Mouse (Mus musculus) liver, embryonic 11.5 days (tissue): ENCODE measurements around the gene Bnip1. TPM values are rescaled to one million over a fixed set of nuclear protein-coding genes. Genes with fewer than 3 reads are reported as not detected.

Source experiments
- ATAC-seq: fragments of 200-750 bp; cut with Nextera tagmentation; replicated peaks from 2 replicates; pipeline ENCODE4 v1.8.0; 2017; ENCODE audit warnings: moderate number of reproducible peaks, mild to moderate bottlenecking, moderate TSS enrichment, moderate library complexity; ENCODE audit not compliant: low FRiP score
- DNase-seq: peaks from one replicate; pipeline ENCODE4 v3.0.0-alpha.2; 2017; ENCODE audit warnings: low spot score
- H3K27ac ChIP-seq: fragments of 300-500 bp; sonication (generic); 2 replicates; pipeline ENCODE4 v1.5.1; 2014; ENCODE audit warnings: mild to moderate bottlenecking, low read depth, low read length, control low read depth
- H3K27me3 ChIP-seq: fragments of 300-500 bp; sonication (generic); replicated peaks from 2 replicates; pipeline ENCODE4 v1.6.1; 2014; ENCODE audit warnings: low read length, mixed read lengths; ENCODE audit not compliant: control insufficient read depth, insufficient read depth
- H3K36me3 ChIP-seq: fragments of 300-500 bp; sonication (generic); 2 replicates; pipeline ENCODE4 v1.6.1; 2014; ENCODE audit warnings: mild to moderate bottlenecking, low read length, moderate library complexity, mixed read lengths; ENCODE audit not compliant: control insufficient read depth, insufficient read depth
- H3K4me1 ChIP-seq: fragments of 300-500 bp; sonication (generic); replicated peaks from 2 replicates; pipeline ENCODE4 v1.6.1; 2014; ENCODE audit warnings: low read length, mixed read lengths; ENCODE audit not compliant: control insufficient read depth, insufficient read depth
- H3K4me2 ChIP-seq: fragments of 300-500 bp; sonication (generic); 2 replicates; pipeline ENCODE4 v1.6.1; 2014; ENCODE audit warnings: mild to moderate bottlenecking, control low read depth, moderate library complexity
- H3K4me3 ChIP-seq: fragments of 300-500 bp; sonication (generic); 2 replicates; pipeline ENCODE4 v1.5.1; 2014; ENCODE audit warnings: low read depth, low read length, control low read depth
- H3K9ac ChIP-seq: fragments of 300-500 bp; sonication (generic); 2 replicates; pipeline ENCODE4 v1.6.1; 2014; ENCODE audit warnings: low read depth, low read length, control low read depth
- H3K9me3 ChIP-seq: fragments of 300-500 bp; sonication (generic); 2 replicates; pipeline ENCODE4 v1.6.1; 2016; ENCODE audit warnings: low read length, inconsistent platforms, mixed read lengths; ENCODE audit not compliant: control insufficient read depth
- WGBS: fragments of 180-500 bp; shearing (Covaris S2); extraction: QIAGEN DNeasy Blood & Tissue Kit; methylation state at CpG from one replicate; pipeline ENCODE4 v1.1.7; 2014; 5-methylcytosine and 5-hydroxymethylcytosine counted together
- polyA plus RNA-seq: library from polyadenylated mRNA; unstranded; fragments of >200 nt; fragmentation: Nextera tagmentation; extraction: Ambion mirVana; gene quantifications from 2 replicates; pipeline ENCODE4 v1.2.1, GENCODE M21; 2014

Bnip1 gene
- polyA plus RNA-seq, 1 experiment from 2014 or later: 44.0 TPM

DNA sequence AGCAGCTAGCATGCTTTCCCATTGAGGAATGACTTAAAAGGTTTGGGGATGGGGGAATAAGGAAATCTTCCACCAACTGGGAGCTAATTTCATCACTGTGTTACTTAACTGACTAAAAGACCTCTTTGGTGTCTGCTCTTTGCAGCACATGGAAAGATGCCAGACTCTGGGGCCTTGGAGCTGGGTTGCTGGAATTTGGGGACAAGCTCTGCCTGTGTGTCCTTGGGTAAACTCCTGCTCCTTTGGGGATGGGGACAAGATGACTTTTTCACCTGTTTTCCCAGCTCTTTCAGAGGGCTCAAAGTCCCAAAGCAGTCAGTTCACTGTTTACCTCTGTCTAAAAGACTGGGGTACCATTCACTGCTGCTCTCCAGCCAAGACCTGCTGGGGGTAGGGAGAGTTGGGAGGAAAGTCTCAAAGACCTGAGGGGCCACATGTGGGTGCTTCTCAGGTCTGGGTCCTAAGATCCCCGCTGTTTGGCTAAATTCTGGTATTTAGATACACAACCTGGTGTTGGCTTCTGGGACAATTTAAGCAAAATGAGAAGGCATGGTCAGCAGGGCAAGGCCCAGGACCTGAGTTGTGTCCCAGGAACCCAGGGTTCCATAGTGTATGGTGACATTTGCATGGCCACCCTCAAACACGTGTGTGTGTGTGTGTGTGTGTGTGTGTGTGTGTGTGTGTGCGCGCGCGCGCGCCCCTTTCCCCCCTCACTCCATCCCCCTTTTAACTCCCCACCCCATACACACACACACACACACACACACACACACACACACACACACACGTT, 54.3 kb downstream of the Bnip1 start:
- no peak overlapping the region for H3K4me3 ChIP-seq
- no peak overlapping the region for H3K4me2 ChIP-seq
- 53% methylated on average over 8 of the region's 9 CpGs for WGBS
- peaks cover 65% of the 10 kb centered on the region for H3K27me3 ChIP-seq
- H3K36me3 ChIP-seq: no peaks in the 10 kb centered on the region
- H3K9ac ChIP-seq: no peak overlapping the region
- H3K27ac ChIP-seq: no peak overlapping the region
- DNase-seq: no peak
- no peak for ATAC-seq
- no peaks in the 10 kb centered on the region; the same call in 1 of the 2 replicates for H3K4me1 ChIP-seq
- H3K9me3 ChIP-seq: no peaks in the 10 kb centered on the region

DNA sequence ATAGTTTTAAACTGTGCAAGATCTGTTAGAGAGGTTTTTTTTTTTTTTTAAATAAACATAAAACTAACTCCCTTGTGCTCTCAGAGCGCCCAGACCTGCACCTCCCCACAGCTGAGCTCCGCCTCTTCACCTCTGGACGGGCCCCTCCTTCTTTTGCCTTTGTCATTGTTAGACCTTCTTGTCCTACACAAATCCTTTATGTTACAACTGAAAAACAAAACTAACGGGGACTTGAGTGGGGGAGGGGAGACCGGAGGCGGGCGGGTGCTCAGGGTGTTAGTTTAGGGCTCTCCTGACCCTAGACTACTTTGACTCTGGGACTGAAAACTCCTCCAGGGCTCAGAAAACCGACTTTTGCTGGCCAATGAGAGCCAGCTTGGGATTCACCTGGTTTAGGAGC, 55.1 kb downstream of the Bnip1 start:
- peaks cover 73% of the 10 kb centered on the region for H3K27me3 ChIP-seq
- no peaks in the 10 kb centered on the region for H3K9me3 ChIP-seq
- no peak overlapping the region for H3K9ac ChIP-seq
- H3K4me3 ChIP-seq: no peak overlapping the region
- H3K27ac ChIP-seq: no peak overlapping the region
- no peak for DNase-seq
- H3K4me1 ChIP-seq: no peaks in the 10 kb centered on the region; the same call in 1 of the 2 replicates
- ATAC-seq: no peak
- H3K4me2 ChIP-seq: no peak overlapping the region
- H3K36me3 ChIP-seq: no peaks in the 10 kb centered on the region
- 22% methylated on average over 8 of the region's 8 CpGs for WGBS

DNA sequence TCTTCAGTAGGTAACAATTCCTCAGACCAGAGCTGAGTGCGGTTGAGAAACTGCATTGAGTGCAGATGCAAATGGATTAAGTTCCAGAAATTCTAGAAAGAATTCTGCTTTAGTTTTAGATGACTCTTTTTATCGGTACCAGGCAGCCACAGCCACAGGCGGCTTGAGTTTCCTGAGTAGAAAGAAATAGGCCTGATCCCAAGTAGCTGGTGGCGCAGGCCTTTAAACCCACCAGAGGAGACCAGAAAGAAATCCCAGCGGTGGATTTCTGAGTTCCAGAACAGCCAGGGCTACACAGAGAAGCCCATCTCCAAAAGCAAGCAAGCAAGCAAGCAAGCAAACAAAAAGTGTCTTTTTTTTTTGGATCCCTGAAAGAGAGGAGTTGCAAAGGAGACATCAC, 55.5 kb downstream of the Bnip1 start:
- ATAC-seq (no peak), DNase-seq (no peak)
- WGBS: 13% methylated on average over 5 of the region's 5 CpGs
- Histone ChIP-seq H3K4me3 (no peak overlapping the region), H3K4me1 (no peaks in the 10 kb centered on the region; the same call in 1 of the 2 replicates), H3K9ac (no peak overlapping the region), H3K27me3 (peaks cover 77% of the 10 kb centered on the region), H3K9me3 (no peaks in the 10 kb centered on the region), H3K36me3 (no peaks in the 10 kb centered on the region), H3K4me2 (no peak overlapping the region), H3K27ac (no peak overlapping the region)

DNA sequence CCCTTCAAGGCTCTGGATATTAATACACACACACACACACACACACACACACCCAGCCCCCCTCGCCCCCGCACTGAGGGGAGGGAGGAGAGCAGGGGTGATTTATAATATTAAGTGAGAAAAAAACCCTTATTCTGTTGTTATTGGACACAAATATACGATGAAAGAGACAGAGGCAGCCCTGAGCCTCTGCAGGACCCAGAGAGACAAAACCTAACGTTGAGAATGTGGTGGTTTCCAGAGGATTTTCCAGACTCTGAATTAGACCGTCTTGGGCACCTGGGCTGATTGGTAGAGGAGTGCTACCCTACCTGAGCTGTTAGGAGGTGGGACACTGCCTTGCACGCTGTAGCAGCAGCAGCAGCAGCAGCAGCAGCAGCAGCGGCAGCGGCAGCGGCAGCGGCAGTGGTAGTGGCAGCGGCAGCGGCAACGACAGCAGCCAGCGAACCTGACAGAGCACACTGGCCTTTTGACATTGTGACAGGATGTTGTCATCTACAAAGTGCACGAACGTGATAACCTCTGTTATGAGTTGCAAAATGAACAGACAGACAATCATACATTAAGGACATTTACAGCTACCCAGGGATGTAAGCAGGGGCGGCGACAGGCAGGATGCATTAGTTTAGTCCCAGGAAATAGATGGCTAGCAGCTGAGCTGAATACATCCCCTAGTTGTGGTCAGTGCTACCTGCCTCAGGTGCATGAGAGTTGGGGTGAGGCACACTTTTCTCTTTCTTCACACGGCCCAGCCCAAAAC, 56.1 kb downstream of the Bnip1 start:
- Histone ChIP-seq H3K9me3 (no peaks in the 10 kb centered on the region), H3K27ac (no peak overlapping the region), H3K4me2 (no peak overlapping the region), H3K4me1 (no peaks in the 10 kb centered on the region; the same call in 1 of the 2 replicates), H3K4me3 (no peak overlapping the region), H3K27me3 (peaks cover 83% of the 10 kb centered on the region), H3K9ac (no peak overlapping the region), H3K36me3 (no peaks in the 10 kb centered on the region)
- DNase-seq (no peak), ATAC-seq (no peak)
- WGBS: 7% methylated on average over 19 of the region's 19 CpGs

DNA sequence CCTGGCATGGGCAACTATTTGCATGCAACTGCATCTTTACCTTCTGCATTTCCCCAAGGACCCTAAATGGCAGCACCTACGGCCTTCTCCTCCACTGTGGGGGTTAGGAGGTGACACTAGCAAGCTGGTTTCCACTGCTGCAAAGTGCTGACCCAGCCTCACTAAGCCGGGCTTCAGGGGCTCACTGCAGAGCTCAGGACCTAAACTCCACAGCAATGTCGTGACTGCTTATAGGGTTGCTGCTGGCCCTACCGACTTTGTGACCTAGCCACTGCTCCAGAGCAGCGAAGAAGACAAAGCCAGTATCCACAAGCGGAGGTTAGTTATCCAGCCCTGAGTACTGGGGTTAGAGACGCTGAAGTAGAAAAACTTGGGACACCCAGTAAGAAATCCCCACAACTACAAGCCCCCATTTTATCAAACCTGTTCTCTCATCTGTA, 56.7 kb downstream of the Bnip1 start:
- no peak overlapping the region for H3K27ac ChIP-seq
- H3K4me1 ChIP-seq: no peaks in the 10 kb centered on the region; the same call in 1 of the 2 replicates
- no peak overlapping the region for H3K9ac ChIP-seq
- no peaks in the 10 kb centered on the region for H3K36me3 ChIP-seq
- 9% methylated on average over 7 of the region's 7 CpGs for WGBS
- H3K4me3 ChIP-seq: no peak overlapping the region
- ATAC-seq: no peak
- no peak overlapping the region for H3K4me2 ChIP-seq
- DNase-seq: no peak
- no peaks in the 10 kb centered on the region for H3K9me3 ChIP-seq
- peaks cover 89% of the 10 kb centered on the region for H3K27me3 ChIP-seq

DNA sequence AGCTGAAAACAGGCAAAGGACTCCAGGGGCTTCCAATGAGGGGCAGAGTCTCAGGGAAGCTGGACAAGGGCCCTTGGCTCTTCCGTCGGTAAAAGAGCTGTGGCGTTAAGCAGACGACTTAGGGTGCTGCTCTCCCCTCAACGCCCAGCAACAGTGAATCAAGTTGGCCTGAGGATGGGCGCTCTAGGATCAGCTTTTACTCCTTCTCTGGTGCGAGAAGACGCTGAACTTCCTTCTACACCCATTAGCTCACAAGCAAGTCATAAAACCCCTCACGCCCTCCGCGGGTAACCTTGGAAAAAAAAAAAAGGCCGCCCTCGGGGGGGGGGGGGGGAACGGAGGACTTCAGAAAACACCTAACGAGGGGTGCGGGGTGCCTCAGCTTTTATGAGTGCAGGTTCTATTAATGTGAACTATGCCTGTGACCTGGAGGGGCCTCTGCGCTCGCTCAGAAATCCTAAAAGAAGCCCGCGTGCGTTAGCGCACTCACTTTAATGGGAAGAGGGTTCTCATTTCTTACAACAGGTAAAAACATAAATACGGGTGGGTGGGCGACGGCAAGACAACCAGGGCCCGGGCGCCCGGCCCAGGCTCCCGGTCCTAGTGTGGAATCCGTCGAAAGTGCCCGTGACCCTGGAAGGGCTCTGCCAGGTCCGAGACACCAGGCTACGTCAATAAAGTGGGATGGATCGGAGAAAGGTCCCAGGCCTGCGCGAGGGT, 57.5 kb downstream of the Bnip1 start:
- Histone ChIP-seq H3K36me3 (no peaks in the 10 kb centered on the region), H3K4me2 (no peak overlapping the region), H3K4me3 (peak overlapping the region; percentile 1), H3K27me3 (peaks cover 97% of the 10 kb centered on the region), H3K27ac (no peak overlapping the region), H3K9me3 (no peaks in the 10 kb centered on the region), H3K4me1 (no peaks in the 10 kb centered on the region; the same call in 1 of the 2 replicates), H3K9ac (no peak overlapping the region)
- WGBS: 5% methylated on average over 36 of the region's 37 CpGs
- no peak for DNase-seq
- no peak for ATAC-seq

DNA sequence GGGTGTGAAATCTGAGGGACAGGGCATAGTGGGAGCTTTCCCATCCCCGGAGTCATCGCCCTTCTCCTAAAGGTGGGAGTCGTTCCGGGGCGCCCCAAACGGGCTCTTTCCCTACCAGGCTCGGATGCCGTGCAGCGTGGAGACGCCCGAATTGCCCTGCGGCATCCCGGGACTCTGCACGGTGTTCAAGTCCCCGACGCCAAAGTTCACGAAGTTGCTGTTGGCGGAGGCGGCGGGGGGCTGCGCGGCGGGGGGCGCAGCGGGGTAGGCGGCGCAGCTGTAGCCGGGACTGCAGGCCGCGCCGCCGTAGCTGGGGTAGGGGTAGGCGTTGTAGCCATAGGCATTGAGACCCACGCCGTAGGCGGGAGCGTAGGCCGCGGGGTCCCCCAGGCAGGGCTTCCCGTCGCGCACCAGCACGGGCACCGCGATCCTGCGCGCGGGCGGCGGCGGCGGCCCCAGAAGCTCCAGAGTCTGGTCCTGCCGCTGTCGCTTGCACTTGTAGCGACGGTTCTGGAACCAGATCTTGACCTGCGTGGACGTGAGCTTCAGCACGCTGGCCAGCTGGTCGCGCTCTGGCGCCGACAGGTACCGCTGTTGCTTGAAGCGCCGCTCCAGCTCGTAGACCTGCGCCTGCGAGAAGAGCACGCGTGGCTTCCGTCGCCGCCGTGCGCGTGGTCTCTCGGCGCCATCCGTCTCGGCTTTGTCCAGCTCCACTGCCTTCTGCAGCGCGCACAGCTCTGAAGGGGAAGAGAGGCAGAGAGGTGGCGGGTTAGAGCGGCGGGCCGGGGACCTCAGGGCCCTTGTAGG, 58.2 kb downstream of the Bnip1 start:
- peak overlapping the region; percentile 31 for H3K4me2 ChIP-seq
- H3K36me3 ChIP-seq: no peaks in the 10 kb centered on the region
- H3K9ac ChIP-seq: no peak overlapping the region
- peaks cover 100% of the 10 kb centered on the region for H3K27me3 ChIP-seq
- DNase-seq: no peak
- no peak for ATAC-seq
- H3K4me3 ChIP-seq: peak overlapping the region; percentile 1
- WGBS: 2% methylated on average over 87 of the region's 87 CpGs
- no peaks in the 10 kb centered on the region for H3K9me3 ChIP-seq
- H3K4me1 ChIP-seq: no peaks in the 10 kb centered on the region; the same call in 1 of the 2 replicates
- H3K27ac ChIP-seq: no peak overlapping the region
